ENCODE assay signal across 8 mouse cellular contexts in the genomic region with DNA sequence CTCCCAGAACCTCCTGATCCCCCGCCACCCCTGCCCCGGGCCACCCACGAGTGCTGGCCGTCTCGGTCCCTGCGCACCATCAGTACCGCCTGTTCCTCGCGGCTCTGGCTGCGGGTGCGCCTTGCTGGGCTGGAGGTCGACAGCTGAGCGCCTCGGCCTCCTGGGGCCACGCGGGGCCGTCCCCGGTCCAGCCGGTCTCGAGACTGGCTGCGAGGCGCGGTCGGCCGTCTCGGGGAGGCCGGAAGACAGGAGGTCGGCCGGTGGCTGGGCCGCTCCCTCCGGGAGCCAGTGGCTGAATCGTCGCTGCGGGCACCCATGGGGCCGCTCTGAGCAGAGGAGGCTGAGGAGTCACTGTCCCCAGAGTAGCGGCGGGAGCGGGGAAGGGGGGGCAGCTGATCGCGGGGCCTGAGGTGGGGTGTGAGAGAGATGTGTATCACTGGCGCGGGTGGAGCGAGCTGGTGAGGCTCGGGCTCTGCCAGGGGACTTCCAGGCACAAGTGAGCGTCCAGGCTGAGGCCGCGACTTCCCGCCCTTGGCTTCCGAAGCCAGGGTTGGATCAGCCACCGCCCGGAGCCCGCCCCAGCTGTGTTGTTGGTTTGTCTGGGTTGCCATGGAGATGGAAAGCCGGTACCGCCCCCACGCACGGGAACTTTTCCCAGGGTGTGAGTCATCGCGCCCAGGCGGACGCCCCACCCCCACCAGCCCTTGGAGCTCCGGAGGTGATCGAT. TPM values are rescaled to one million over a fixed set of nuclear protein-coding genes. Genes with fewer than 3 reads are reported as not detected.
A peak's percentile ranks its signal among the peaks of the same experiment; 100 is the strongest.
DNase-seq lines count a peak whose midpoint lies in the region; ATAC-seq lines count a peak whose summit lies in the region.

No protein-coding gene starts in this region.

- peak overlapping the region; percentile 28 for H3K4me3 ChIP-seq in hindbrain, embryonic 15.5 days

- H3K9me3 ChIP-seq in hindbrain, embryonic 15.5 days = no peaks in the 10 kb centered on the region

- H3K4me2 ChIP-seq in hindbrain, embryonic 15.5 days = peak overlapping the region; percentile 52

- no peak for ATAC-seq in hindbrain, embryonic 15.5 days (ENCODE audit: low FRiP score, low read depth)

- H3K36me3 ChIP-seq in hindbrain, embryonic 15.5 days = no peaks in the 10 kb centered on the region; the same call in 1 of the 2 replicates

- H3K4me1 ChIP-seq in hindbrain, embryonic 15.5 days (replicated peaks) = peaks cover 57% of the 10 kb centered on the region

- no peak overlapping the region for H3K27ac ChIP-seq in hindbrain, embryonic 15.5 days (replicated peaks)

- peak; percentile 95 for DNase-seq in R1 (ENCODE audit: low read depth, low spot score)
- DNase-seq in cerebellum, postnatal 14 days = peak; percentile 76 to 85
- DNase-seq in gastrocnemius, adult 18-20 months (ENCODE audit: low spot score) = peak; percentile 93
- DNase-seq in layer of hippocampus, postnatal 36 days = peak; percentile 95 to 96
- peak; percentile 95 for DNase-seq in lung, postnatal 14 days
- peak; percentile 94 for DNase-seq in ovary, postnatal 36 days (ENCODE audit: low spot score)
- peak; percentile 61 for DNase-seq in thymus, postnatal 4 days

- WGBS in hindbrain, embryonic 15.5 days = 4% methylated on average over 57 of the region's 62 CpGs

- peaks cover 64% of the 10 kb centered on the region for H3K27me3 ChIP-seq in hindbrain, embryonic 15.5 days

- 0 out of 2 replicates have a peak overlapping the region, but pooled peaks have one; percentile 10 for H3K9ac ChIP-seq in hindbrain, embryonic 15.5 days

RNA-seq across cellular contexts. Expression of a gene that starts 3.6 kb away (rescaled TPM):
- total RNA-seq in gastrocnemius, adult 18-20 months (2021) = 1 to 10 TPM; 3.6 to 6.5 TPM
- polyA plus RNA-seq in hindbrain, embryonic 15.5 days (2015; fragmentation: Nextera tagmentation; extraction: Ambion mirVana) = 27.0 and 32.2 TPM in 2 replicates
- total RNA-seq in layer of hippocampus, postnatal 36 days (2021) = 100 to 1,000 TPM in 1 of 2 experiments, 10 to 100 TPM in 1; 95.7 to 104 TPM

RNA-seq across cellular contexts. Expression of a gene that starts 3.6 kb away (rescaled TPM):
- under 1 TPM in 1 of 2 experiments, not detected in 1; 0.21 TPM for total RNA-seq in gastrocnemius, adult 18-20 months (2021)
- 1.1 and 1.6 TPM in 2 replicates for polyA plus RNA-seq in hindbrain, embryonic 15.5 days (2015; fragmentation: Nextera tagmentation; extraction: Ambion mirVana)
- total RNA-seq in layer of hippocampus, postnatal 36 days (2021) = 100 to 1,000 TPM in 1 of 2 experiments, 10 to 100 TPM in 1; 88.6 to 112 TPM

RNA-seq across cellular contexts. Expression of a gene that starts 37.1 kb away (rescaled TPM):
- total RNA-seq in gastrocnemius, adult 18-20 months (2021) = 10 to 100 TPM; 29.2 to 36.9 TPM
- 44.3 and 44.4 TPM in 2 replicates for polyA plus RNA-seq in hindbrain, embryonic 15.5 days (2015; fragmentation: Nextera tagmentation; extraction: Ambion mirVana)
- total RNA-seq in layer of hippocampus, postnatal 36 days (2021) = 10 to 100 TPM; 20.2 to 22.2 TPM

RNA-seq across cellular contexts. Expression of a gene that starts 37.5 kb away (rescaled TPM):
- total RNA-seq in gastrocnemius, adult 18-20 months (2021) = 10 to 100 TPM; 68.9 to 74.1 TPM
- 564 and 566 TPM in 2 replicates for polyA plus RNA-seq in hindbrain, embryonic 15.5 days (2015; fragmentation: Nextera tagmentation; extraction: Ambion mirVana)
- total RNA-seq in layer of hippocampus, postnatal 36 days (2021) = 100 to 1,000 TPM; 319 to 373 TPM

Comparison
In these comparisons a context has a peak if more than half of its experiments do, and no peak if none do; other contexts are left out.
1. RNA of a gene that starts 3.6 kb away (total RNA-seq): 95.7 to 104 TPM in layer of hippocampus, postnatal 36 days; 3.6 to 6.5 TPM in gastrocnemius, adult 18-20 months; every median in the first group is over 10 times any median in the second.
2. RNA of a gene that starts 3.6 kb away (total RNA-seq): 88.6 to 112 TPM in layer of hippocampus, postnatal 36 days; 0.21 TPM in gastrocnemius, adult 18-20 months; every median in the first group is over 10 times any median in the second.
3. Peak in every context shown above with its lines, with median percentiles within 50 percentile points of each other: DNase-seq.